Mouse (Mus musculus) left cerebral cortex, postnatal 25 days (tissue): ENCODE data around the gene Tpsab1. TPM values are rescaled to one million over a fixed set of nuclear protein-coding genes. Genes with fewer than 3 reads are reported as not detected.

Source experiments
- total RNA-seq, 2 experiments: library from RNA; stranded (reverse); gene quantifications; 2 replicates each; pipeline ENCODE4 v1.2.3; 2021

Tpsab1 gene
- total RNA-seq, 2 experiments from 2014 or later, result not detected

Other genes starting within 250 kb of the Tpsab1 start
- gene Telo2, start 229.6 kb downstream of the Tpsab1 start, total RNA-seq, result 10 to 100 TPM; 26.3 to 28.7 TPM
- under 1 TPM; 0.46 to 0.76 TPM for gene Ptx4, start 224.8 kb downstream of the Tpsab1 start, total RNA-seq
- gene Clcn7, start 212.2 kb downstream of the Tpsab1 start, total RNA-seq, result 10 to 100 TPM; 51.4 to 52.3 TPM
- gene Ccdc154, start 183.1 kb downstream of the Tpsab1 start, total RNA-seq, result under 1 TPM; 0.14 TPM
- not detected for gene Gm38655, start 170.1 kb downstream of the Tpsab1 start, total RNA-seq
- gene BC003965, start 161.0 kb downstream of the Tpsab1 start, total RNA-seq, result 10 to 100 TPM; 19.9 to 21.3 TPM
- gene Unkl, start 157.2 kb downstream of the Tpsab1 start, total RNA-seq, result 10 to 100 TPM; 37.3 to 38.6 TPM
- gene Gnptg, start 105.4 kb downstream of the Tpsab1 start, total RNA-seq, result 10 to 100 TPM; 71.3 to 79.8 TPM
- gene Tsr3, start 105.4 kb downstream of the Tpsab1 start, total RNA-seq, result 10 to 100 TPM; 24.6 to 25.4 TPM
- 10 to 100 TPM; 17.9 to 28.6 TPM for gene Baiap3, start 89.2 kb downstream of the Tpsab1 start, total RNA-seq
- 100 to 1,000 TPM; 209 to 215 TPM for gene Ube2i, start 70.9 kb downstream of the Tpsab1 start, total RNA-seq
- not detected for gene Prss34, start 47.2 kb downstream of the Tpsab1 start, total RNA-seq
- not detected for gene Prss28, start 36.9 kb downstream of the Tpsab1 start, total RNA-seq
- gene Prss29, start 26.9 kb downstream of the Tpsab1 start, total RNA-seq, result not detected
- gene Tpsb2, start 20.7 kb upstream of the Tpsab1 start, total RNA-seq, result not detected
- gene Tpsg1, start 23.7 kb upstream of the Tpsab1 start, total RNA-seq, result not detected
- 10 to 100 TPM; 39.0 to 39.5 TPM for gene Cacna1h, start 88.2 kb upstream of the Tpsab1 start, total RNA-seq
- 1 to 10 TPM; 1.9 to 2.9 TPM for gene Tekt4, start 109.1 kb upstream of the Tpsab1 start, total RNA-seq
- gene Sstr5, start 151.7 kb upstream of the Tpsab1 start, total RNA-seq, result under 1 TPM in 1 of 2 experiments, not detected in 1; 0.60 TPM
- gene Sox8, start 225.1 kb upstream of the Tpsab1 start, total RNA-seq, result 10 to 100 TPM; 52.1 to 55.3 TPM
- gene Lmf1, start 233.5 kb upstream of the Tpsab1 start, total RNA-seq, result 10 to 100 TPM; 20.4 to 23.7 TPM